Mouse (Mus musculus) bone marrow macrophage, adult 2 months (primary cell): ENCODE results near the gene Dbi.

Experiments
- CTCF ChIP-seq: IDR thresholded peaks from 2 replicates; pipeline ENCODE4 v1.5.1; 2012; ENCODE audit warnings: low read depth, mild to moderate bottlenecking, low read length, moderate library complexity
- POLR2A ChIP-seq: IDR thresholded peaks from 2 replicates; pipeline ENCODE4 v1.6.1; 2012; ENCODE audit warnings: mild to moderate bottlenecking, low read depth, low read length, borderline replicate concordance

DNA sequence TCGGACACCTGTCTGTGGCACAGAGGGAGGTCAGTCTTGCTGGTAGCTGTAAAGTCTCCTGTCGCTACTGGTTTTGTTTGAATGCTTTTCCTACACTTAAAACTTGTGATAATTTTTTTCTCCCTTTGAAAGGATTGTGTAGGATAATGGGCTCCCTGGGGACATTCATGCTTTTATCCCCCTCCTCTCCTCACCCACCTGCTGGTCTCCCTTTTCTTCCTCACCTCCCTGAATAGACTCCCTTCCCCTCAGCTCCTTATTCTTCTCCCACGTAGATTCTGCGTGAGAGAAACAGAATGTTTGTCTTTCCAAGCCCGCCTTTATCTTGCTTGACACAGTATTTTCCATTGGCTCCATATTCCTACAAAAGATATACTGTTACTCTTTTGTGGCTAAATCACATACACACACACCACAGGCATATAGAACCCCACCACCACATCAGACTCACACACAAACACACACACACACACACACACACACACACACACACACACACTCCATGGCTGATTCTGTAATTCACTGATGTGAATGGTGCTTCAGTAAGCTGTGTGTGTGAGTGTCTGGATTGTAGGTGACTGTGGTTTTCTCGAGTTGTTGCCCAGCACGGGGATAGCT, 18.2 kb upstream of the Dbi start:
- no peak for TF ChIP-seq POLR2A
- no peak for TF ChIP-seq CTCF
